Mouse (Mus musculus) embryo, embryonic 11 days (tissue): ENCODE data around the gene Plppr1.

ENCODE experiments used
- DNase-seq: peaks from one replicate; pipeline ENCODE4 v3.0.0-alpha.2; 2015

The Plppr1 gene

DNA sequence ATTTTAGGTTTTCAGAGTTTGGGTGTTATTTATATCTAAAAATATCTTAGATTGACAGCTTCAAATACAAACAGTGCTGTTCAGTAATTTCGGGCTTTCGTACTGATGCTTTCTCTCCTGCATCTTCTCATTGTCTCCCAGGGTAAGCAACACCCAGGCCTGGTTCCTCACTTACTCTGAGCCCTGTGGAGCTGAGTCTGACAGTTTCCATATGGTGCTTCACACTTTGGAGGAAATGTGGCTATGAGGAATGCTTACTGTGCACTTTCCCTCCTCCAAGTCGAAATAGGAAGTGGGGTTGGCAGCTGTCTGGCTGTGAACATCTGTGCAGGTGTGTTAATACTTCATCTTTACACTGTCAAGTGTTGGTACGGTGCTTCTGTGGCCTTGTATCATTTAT is 85.7 kb downstream of the Plppr1 start:
- peak; percentile 6 for DNase-seq

DNA sequence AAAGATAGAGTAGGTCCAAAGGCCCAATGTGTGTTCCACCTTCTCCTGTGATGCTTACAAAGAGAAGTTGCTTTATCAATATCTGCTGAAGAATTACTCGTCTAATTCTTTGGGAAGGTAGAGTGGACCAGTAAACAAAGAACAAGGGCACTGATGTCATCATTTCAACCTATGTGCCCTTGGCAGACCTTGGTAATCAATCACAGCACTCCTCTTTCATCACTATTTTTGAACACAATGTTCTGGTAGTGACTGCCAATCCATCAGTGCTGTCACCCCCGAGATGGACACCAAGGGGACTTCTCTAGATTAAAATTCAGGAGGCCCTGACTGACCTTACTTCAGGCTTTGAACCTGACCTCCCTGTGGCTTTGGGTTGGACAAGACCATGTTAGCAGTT is 89.7 kb downstream of the Plppr1 start:
- DNase-seq: no peak

DNA sequence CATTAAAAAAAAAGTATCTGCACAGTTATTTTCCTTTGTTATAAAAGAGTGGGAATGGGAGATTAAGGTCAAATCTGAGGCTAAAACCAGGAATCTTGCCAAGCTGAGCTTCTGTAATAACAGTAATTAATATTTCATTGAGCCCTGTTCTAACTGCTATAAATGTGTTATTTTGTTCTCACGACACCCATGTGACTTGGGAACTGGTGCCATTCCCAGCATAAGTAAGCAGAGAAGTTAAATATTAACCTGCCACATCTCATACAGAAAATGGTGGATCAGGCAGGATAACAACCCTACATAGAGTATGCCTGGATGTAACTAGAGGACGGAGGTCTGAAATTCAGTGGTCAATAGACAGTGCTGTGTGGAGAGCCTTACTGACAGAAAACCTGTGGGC is 90.2 kb downstream of the Plppr1 start:
- no peak for DNase-seq

DNA sequence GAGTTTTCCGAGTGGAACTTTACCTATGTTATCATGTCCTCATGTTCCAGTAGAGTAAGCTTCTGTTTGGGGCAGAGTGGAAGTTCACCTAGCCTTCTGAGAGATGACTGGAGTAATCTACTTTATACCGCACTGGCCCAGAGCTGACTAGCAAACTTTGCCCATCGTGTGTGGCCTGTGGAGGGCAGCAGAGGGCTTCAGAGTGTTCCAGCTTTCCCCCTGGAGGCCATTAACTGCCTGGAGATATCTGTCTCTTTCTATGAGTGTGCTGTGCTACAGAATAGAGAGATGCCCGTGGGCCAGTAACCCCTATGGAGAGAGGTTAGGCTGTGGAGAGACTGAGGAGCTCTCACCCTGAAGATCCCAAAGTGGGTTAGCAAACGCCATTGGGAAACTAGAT is 94.8 kb downstream of the Plppr1 start:
- peak; percentile 69 for DNase-seq

DNA sequence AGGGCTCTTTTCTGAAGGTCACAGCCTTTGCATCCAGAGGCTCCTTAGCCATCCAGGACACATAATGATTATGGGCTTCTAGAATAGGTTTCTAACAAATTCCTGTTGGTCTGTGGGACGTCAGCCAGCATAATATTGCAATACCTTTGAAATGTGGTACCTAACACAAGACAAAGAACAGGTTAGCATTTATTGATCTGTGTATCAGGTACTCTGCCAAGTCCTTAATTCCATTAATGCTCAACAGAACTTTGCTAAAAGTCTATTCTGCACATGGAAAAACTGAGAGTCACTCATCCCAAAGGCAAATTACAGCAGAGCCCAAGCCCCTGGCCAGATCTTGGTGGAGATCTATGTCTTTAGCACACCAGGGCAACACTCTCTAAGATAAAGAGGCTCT is 97.7 kb downstream of the Plppr1 start:
- DNase-seq: no peak

DNA sequence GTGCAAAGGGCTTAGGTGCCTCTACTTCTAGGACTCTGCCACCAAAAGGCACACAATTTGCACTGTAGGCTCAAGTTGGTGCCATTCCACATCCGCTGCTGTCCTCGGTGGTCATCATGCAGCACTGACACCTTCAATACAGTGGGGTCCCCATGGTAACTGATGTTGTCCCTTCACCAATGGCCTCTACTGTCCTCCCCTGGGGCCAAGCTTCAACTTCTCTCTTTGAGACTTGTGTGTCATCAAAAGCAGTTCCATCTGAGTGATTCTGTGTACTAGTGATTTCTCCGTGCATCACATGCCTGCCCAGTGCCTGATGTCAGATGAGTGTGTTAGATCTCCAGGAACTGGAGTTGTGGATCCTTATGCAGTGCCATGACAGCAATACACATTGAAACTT is 104.2 kb downstream of the Plppr1 start:
- DNase-seq: no peak

DNA sequence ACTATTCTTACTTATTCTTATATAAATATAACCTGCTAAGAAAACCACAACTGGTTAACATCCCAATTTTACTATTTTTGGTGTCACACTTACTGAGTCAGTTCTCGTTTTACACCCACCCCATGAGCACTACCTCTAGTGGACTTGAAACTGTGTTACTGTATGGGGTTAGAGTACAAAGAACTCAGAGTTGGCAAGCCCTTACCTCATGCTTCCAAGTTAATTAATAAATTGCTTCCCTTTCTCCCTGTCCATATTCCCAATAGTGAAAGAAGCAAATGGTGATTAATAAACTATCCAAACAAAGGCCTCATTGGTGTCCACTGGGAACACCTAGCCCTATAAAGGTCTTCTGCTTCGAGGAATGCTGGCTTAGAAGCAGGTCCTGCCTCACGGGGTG is 107.3 kb downstream of the Plppr1 start:
- DNase-seq: no peak

DNA sequence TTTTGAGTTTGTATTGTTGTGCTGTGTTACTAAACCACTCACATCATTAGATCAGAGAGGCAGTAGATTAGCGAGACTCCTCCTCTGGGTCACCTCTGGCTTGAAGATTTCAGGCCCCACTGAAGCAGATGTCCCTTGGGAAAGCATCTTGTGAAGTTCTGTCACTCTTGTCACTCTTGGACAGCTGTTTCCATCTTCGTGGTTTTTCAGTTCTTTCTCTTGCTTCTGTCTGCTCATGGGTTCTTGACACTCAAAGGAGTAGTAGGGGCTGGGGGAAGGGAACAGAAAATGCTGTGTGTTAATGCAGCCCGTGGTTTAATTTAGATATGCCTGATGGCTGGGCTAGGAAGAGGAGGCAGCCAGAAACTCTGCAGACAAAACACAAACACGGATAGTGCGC is 108.0 kb downstream of the Plppr1 start:
- DNase-seq: no peak

DNA sequence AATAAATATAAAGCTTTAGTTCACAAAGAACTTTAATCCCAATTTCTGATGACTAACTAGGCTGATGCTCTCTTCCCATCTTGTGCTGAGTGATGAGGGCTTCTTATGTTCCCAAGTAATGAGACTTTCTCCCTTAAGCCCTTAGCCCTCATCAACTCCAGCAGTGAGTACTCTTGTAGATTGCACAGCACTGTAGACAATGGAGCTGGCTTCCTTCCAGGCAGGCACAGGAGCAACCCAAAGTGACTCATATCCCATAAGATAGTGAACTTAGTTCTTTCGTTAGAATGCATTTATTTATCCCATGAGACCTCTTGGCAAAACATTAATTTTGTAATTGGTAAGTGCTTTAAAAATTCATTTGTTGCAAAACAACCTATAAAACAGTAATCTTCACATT is 110.4 kb downstream of the Plppr1 start:
- no peak for DNase-seq

DNA sequence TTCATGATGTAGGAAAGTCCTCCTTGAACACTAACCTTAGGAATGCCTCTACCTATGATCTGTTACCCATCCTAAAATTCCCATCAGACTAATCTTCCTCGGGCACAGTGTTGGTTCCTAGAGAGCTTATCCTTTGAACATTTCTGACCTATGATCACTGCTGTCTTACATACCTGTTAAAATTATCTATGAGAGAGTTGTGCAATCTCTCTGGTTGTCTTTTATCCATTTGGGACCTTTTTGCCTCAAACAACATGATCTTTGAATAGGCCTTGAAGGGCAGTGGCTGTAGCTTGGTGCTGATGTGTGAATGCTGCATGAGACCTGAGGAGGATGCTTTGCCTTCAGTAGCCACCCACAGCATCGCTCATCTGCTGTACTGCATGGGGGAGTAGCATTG is 119.0 kb downstream of the Plppr1 start:
- DNase-seq: no peak

DNA sequence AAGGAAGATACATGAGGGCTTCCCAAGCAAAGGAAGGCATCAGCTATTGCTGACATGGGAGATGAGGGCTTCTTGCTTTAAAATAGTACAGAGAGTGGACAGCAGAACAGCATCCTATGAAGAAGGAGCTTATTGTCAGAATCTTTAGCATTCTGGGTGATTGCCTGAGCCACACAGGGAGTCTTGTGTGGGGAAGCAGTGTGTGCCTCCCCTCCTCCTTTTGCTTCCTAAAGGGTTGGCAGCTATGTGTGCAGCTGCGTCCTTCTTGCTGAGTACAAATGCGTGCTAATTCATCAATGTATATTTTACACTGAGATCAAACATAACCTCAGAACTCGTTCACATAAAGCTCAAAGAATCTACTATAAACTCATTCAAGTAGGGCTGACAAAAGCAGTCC is 119.8 kb downstream of the Plppr1 start:
- DNase-seq: no peak

DNA sequence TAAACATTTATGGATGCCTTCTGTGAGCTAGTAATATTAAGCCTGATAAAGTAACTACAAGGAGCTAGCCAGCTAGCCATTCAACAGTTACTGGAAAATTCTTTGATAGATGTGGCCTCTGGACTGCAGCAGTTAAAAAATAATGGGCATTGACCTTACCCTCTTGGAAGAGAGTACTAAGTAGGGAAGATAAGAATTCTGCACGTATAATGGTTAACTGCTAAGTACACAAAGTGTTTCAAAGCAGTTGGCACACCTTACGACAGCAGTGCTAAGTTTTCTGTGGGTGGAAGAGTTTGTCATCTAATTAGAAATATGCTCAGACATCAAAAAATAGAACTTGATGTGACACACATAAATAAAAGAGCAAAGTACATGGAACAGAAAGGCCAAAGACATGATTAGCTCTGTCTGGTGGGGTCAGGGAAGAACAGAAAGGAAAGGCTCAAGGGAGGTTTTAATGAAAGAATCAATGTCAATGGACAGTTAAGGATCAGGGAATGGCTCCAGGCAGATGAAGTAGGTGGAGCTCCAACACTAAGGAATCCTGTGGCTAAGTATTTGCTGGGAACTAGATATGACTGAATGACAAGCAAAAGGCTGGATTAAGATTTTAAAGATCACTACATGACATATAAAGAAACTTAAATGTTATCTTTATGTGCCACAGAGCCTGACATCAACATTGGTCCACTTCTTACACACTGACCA is 120.6 kb downstream of the Plppr1 start:
- no peak for DNase-seq

DNA sequence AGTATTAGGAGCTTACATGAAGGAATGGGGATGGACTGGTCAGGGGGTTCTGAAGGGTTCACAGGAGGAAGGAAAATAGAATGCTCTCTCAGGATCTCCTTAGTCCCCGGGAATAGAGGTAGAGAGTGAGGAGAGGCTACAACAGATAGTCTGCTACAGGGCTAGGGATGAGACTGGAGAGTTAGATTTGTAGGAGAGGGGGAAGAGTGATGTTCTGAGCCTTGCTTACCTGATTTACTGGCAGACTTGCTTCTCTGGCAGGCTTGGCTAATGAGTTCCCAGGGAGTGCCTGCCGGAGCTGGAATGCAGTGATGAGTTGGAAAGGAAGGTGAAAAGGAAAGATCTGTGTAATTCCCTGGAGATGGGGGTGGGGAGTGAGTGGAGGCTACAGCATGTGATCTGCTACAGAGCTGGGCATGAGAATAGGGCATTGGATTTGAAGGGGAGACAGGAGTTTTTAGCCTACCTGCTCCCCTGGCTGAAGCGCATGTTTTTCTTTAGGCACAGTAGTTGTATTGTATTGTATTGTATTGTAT is 131.0 kb downstream of the Plppr1 start:
- peak; percentile 4 for DNase-seq

DNA sequence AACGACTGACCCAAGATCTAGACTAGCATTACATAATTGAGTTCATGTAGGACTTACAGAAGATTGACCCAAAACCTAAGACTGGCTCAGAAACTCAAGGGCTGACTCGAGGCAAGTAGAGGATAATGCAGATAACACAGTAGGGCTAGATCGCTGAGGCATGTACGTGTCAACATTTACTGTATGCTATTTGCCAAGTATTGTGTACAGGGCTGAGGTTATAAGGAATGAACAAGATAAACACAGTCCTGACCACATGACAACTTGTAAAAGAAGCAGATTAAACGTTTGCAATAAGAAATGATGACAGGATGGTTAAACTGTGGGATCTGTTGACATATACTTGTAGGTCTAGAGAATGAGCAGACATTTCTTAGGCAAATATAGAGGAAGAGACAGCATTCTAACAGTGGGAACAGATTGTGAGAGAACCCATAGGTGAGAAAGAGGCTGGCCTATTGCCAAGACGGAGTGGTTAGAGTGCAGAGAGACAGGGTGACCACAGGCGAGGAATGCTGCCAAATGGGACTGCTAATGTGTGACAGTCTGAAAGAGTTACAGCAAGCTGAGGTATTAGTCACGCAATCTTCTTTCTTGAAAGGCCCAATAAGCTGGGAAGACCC is 138.2 kb downstream of the Plppr1 start:
- no peak for DNase-seq

DNA sequence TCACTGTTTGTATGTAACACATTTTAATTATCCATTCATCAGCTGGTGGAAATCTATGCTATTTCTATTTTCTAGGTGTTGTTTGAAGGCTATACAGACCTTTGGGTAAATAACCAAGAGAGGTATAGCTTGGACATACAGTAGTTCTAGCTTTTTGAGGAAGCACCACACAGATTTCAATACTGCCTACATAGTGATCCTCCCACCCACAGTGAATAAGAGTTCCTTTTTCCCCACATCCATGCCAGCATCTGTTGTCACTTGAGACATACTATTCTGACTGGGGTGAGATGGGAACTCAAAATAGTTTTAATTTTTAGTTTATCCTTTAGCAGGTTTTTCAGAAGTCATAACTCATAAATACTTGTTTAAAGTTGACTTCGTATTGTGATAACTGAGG is 151.4 kb downstream of the Plppr1 start:
- DNase-seq: no peak

DNA sequence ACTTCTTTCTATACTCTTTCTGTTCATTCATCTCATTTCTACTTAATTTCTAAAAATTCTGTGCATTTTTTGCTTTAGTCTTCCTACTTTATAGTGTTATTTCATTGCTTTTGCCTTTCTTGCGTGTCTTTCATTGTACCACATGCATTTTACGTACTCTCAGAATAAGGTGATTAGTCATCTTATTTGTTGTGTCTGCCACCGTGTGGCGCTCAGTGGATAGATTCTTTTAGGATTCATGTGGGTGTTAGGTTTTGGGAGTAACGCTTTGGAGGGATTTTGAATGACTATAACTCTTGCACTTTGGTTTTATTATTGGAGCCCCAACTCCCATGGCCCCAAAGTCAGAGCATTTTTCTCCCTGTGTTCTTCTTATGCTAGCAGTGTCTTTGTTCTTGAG is 152.5 kb downstream of the Plppr1 start:
- peak; percentile 13 for DNase-seq

DNA sequence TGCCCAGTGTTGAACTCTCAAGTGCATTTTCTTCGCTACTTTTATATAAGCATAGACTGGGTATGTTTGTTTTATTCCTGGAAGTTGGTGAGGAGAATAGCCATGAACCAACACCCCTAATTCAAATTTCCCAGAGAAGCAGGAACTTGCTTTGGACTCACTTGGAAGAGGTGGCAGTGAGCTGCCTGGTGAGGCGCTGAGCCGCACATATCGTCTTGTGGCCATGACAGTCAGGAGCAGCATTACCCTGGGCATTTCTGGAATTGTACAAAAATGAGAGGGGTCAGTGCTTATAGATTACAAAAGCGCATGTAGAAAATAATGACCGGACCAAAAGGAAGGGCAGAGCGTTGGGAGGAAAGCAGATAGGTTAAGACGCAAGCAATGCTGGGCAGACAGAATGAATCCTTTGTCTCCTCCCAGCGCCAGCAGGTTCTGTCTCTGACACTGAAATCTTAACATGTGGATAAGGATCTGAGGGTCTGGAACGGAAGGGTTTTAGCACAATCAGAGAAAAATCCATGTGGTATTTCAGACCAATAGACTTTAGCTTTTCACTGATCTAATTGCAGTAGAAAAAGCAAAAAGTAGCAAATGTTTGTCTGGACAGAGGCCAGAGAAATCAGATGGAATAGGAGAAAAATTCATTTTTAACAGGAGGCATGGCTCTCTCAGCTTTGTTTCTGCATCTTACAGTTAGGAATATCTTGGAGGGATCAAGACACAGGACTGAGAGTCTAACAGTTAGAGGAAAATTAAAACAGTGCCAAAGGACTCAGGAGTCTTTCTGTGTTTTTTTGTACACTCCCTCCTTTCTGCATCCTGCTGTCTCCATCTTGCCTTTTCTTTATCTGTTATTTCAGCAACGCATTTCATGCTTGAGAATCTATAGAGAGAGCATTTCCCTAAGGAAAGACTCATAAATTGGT is 153.8 kb downstream of the Plppr1 start:
- DNase-seq: no peak

DNA sequence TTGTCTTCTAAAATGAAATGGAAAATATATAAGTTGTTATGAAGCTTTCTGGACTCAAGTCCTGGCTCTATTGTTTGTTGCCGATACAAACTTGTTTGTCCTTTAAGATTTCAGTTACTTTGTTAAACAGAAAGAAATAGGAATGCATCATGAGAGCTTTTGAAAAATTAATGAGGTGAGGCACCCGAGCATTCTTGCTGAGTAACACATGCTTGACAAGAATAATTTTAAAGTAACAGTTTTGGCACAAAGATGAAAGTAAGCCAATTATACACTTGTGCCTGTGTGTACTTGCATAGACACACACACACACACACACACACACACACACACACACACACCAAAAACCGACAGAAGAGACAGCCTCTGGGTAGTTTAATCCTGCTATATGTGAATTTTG is 155.3 kb downstream of the Plppr1 start:
- DNase-seq: no peak

DNA sequence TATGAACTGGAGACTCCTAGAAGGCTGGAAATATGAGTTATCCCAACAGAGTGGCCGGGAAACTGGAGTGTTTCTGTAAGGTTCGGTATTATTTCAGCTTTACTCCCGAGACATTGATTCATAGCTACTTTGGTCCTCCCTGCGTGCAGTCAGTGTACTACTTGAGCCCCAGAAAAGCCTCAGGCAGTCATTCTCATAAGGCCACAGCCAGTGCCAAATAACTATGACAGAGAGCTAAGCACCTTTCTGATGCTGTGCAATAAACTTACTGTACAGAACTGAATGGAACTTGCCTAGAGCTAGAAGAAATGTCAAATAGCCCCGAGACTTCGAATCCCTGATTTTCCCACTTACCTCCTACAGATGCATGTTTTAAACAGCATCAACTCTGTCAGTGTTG is 164.4 kb downstream of the Plppr1 start:
- DNase-seq: no peak

DNA sequence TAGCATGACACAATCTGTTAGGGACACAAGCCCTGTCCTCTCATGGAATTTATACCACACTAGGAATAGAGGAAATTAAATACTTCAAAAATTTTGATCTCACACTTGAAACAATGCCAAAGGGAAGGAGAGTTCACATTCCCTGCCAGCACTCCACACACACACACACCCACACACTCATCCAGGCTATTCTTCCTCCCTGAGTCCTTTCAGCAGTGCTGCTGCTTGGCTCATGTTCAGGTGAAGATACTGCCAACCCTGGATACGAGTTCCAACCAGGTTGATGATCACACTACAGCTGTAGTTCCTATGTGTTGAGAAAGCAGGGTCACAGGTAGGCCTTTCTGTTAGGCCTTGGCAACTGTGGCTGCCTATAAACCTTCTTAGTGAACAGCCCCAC is 165.9 kb downstream of the Plppr1 start:
- DNase-seq: no peak

DNA sequence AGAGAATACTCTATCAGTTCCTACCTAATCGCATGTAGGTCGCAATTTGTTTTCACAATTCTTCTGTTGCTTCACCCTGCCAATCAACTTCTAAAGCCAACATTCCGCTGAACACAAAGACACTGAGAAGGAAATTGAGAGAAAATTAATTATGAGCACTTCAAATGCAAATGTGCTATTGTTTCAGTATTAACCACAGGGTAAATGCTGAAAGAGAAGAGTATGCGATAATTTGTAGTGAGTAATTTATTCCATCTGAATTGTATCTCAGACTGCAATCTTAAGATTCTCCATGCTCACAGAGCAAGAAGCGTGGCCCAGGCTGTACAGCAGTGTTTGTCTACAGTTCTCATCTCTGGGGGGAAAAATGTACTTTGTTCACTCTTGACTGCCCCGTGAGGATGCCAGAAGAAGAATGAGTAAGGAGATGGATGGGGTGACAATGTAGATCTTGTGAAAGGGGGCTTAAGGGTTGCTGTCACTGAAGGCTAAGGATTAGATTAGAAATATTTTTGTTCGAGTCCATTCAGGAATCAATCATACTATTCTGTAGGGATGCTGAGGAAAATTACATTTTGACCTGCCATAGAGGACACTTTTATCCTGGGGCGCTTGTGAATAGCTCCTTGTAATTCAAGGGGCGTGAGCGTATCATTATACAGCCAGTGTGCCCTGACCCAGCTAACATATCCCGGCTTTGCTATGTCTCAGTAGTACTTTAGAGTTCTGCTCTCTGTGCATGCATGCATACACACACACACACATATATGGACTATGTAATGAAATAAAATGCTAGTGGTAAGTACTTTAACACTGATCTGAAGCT is 173.3 kb downstream of the Plppr1 start:
- DNase-seq: peak; percentile 33

DNA sequence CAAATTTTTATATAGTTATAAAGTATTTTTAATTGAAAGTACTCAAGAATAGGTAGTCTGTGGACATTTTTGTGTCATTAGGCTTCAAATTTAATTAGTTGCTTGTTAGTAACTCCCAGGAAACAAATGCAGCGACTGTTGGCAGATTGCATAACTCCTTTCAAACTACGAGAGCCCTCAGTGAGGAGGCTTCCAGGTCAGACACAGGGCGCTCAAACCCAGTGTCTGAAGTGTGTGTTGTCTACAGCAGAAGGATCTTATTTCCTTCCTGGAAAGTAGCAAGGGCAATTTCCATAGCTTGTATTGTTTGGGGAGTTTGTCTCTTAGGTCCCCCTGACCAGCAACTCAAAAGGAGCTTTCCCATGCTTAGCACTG is 173.9 kb downstream of the Plppr1 start:
- DNase-seq: peak; percentile 7

DNA sequence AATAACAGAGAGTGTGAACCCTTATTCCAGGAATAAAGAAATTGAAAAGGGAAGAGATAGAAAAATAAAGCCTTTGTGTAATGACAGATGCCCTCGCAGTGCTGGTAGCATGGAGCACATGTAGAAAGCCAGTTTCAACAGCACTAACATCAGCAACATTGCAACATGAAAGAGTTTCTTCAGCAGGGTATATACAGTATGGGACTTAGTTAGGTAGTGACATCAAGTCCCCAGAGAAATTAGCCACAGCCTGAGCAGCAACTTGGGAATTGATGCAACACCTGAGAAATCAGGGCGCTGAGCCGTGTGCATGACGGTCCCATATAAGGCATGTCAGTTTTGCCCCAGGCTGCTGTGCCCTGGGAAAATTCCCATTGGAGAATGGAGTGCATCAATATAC is 179.0 kb downstream of the Plppr1 start:
- no peak for DNase-seq
